Mouse (Mus musculus) liver, postnatal 0 days (tissue): Measurements from ENCODE around the gene Eif3c. TPM values are rescaled to one million over a fixed set of nuclear protein-coding genes. Genes with fewer than 3 reads are reported as not detected.

Experiments
- ATAC-seq: fragments of 200-750 bp; cut with Nextera tagmentation; 2 replicates; pipeline ENCODE4 v1.8.0; 2017; ENCODE audit warnings: mild to moderate bottlenecking, moderate library complexity
- DNase-seq: peaks from one replicate; pipeline ENCODE4 v3.0.0-alpha.2; 2016
- H3K27ac ChIP-seq: fragments of 300-500 bp; sonication (generic); 2 replicates; pipeline ENCODE4 v1.5.1; 2014; ENCODE audit warnings: antibody characterized with exemption, moderate library complexity, mild to moderate bottlenecking, low read depth
- H3K27me3 ChIP-seq: fragments of 300-500 bp; sonication (generic); 2 replicates; pipeline ENCODE4 v1.6.1; 2014; ENCODE audit warnings: low read length, control low read depth, mixed read lengths; ENCODE audit not compliant: insufficient read depth
- H3K36me3 ChIP-seq: fragments of 300-500 bp; sonication (generic); replicated peaks from 2 replicates; pipeline ENCODE4 v1.6.1; 2014; ENCODE audit warnings: mild to moderate bottlenecking, control low read depth, low read length, moderate library complexity, mixed read lengths; ENCODE audit not compliant: insufficient read depth
- H3K4me1 ChIP-seq: fragments of 300-500 bp; sonication (generic); 2 replicates; pipeline ENCODE4 v1.6.1; 2014; ENCODE audit warnings: antibody characterized with exemption, mild to moderate bottlenecking, control low read depth; ENCODE audit not compliant: insufficient read depth
- H3K4me2 ChIP-seq: fragments of 300-500 bp; sonication (generic); 2 replicates; pipeline ENCODE4 v1.6.1; 2014; ENCODE audit warnings: low read depth, mild to moderate bottlenecking, low read length, moderate library complexity, mixed read lengths
- H3K4me3 ChIP-seq: fragments of 300-500 bp; sonication (generic); 2 replicates; pipeline ENCODE4 v1.5.1; 2014; ENCODE audit warnings: low read depth, low read length
- H3K9ac ChIP-seq: fragments of 300-500 bp; sonication (generic); replicated peaks from 2 replicates; pipeline ENCODE4 v1.6.1; 2014; ENCODE audit warnings: mild to moderate bottlenecking, moderate library complexity
- H3K9me3 ChIP-seq: fragments of 300-500 bp; sonication (generic); 2 replicates; pipeline ENCODE4 v1.6.1; 2016; ENCODE audit warnings: mild to moderate bottlenecking, control low read depth, low read length, mixed read lengths
- CTCF ChIP-seq: sonication (generic); IDR thresholded peaks from 2 replicates; pipeline ENCODE4 v1.5.1; 2016; ENCODE audit warnings: antibody characterized with exemption, low read depth
- EP300 ChIP-seq: IDR thresholded peaks from 2 replicates; pipeline ENCODE4 v1.6.1; 2016; ENCODE audit warnings: antibody characterized with exemption, low read depth, mild to moderate bottlenecking
- WGBS: fragments of 180-500 bp; shearing (Covaris S2); extraction: QIAGEN DNeasy Blood & Tissue Kit; methylation state at CpG from one replicate; pipeline ENCODE4 v1.1.7; 2014; ENCODE audit not compliant: insufficient replicate concordance; 5-methylcytosine and 5-hydroxymethylcytosine counted together
- polyA plus RNA-seq: library from polyadenylated mRNA; unstranded; fragments of >200 nt; fragmentation: Nextera tagmentation; extraction: Ambion mirVana; gene quantifications from 2 replicates; pipeline ENCODE4 v1.2.1, GENCODE M21; 2015

Gene Eif3c
- polyA plus RNA-seq, 1 experiment from 2014 or later, result 90.9 TPM

GRCm38 (mm10) chr7:126586839-126587238 lies 20.6 kb upstream of the Eif3c start:
- Histone ChIP-seq H3K4me1 (peaks cover 14% of the 10 kb centered on the region), H3K27me3 (no peaks in the 10 kb centered on the region), H3K9ac (no peak overlapping the region; the same call in 1 of the 2 replicates), H3K27ac (peak overlapping the region; percentile 68; the same call in 1 of the 2 replicates), H3K4me3 (no peak overlapping the region), H3K4me2 (peak overlapping the region; percentile 84; the same call in 1 of the 2 replicates), H3K36me3 (no peaks in the 10 kb centered on the region), H3K9me3 (no peaks in the 10 kb centered on the region)
- ATAC-seq (no peak), DNase-seq (peak; percentile 38)
- TF ChIP-seq CTCF (no peak), EP300 (no peak)
- 54% methylated on average over 8 of the region's 8 CpGs for WGBS

- H3K36me3 ChIP-seq, result 0 out of 2 replicates have a peak, but pooled peaks cover 3% of the 10 kb centered on the region
- no peaks in the 10 kb centered on the region for H3K9me3 ChIP-seq
- TF ChIP-seq EP300, result no peak
- peak within 1 kb of the TSS; percentile 68 for H3K27ac ChIP-seq
- H3K4me2 ChIP-seq, result peak within 1 kb of the TSS; percentile 84
- peaks cover 15% of the 10 kb centered on the region for H3K4me1 ChIP-seq
- no peak for DNase-seq
- WGBS, result 59% methylated on average over 6 of the region's 6 CpGs
- H3K27me3 ChIP-seq, result no peaks in the 10 kb centered on the region
- peak within 1 kb of the TSS; percentile 47 for H3K4me3 ChIP-seq
- H3K9ac ChIP-seq, result peak within 1 kb of the TSS; percentile 48
- ATAC-seq, result no peak
Measured at GRCm38 (mm10) chr7:126585717-126586116, 19.5 kb upstream of the Eif3c start, which contains the start of gene Cln3. TSS of gene Cln3 (minus strand) at chr7:126585817.

- 37% methylated on average over 8 of the region's 8 CpGs for WGBS
- Histone ChIP-seq H3K9me3 (no peaks in the 10 kb centered on the region), H3K4me3 (peak within 1 kb of the TSS; percentile 47), H3K36me3 (0 out of 2 replicates have a peak, but pooled peaks cover 3% of the 10 kb centered on the region), H3K27ac (peak within 1 kb of the TSS; percentile 68), H3K9ac (peak within 1 kb of the TSS; percentile 49), H3K27me3 (no peaks in the 10 kb centered on the region), H3K4me2 (peak within 1 kb of the TSS; percentile 84), H3K4me1 (peaks cover 15% of the 10 kb centered on the region)
- ATAC-seq, result peak; percentile 35
- TF ChIP-seq EP300 (no peak), CTCF (no peak)
- peak; percentile 47 for DNase-seq
Measured at GRCm38 (mm10) chr7:126584506-126584977, 18.3 kb upstream of the Eif3c start, which contains the start of gene Apobr. TSS of gene Apobr (plus strand) at chr7:126584942.

- no peak for TF ChIP-seq CTCF
- TF ChIP-seq EP300, result no peak
- ATAC-seq (no peak), DNase-seq (no peak)
- H3K27ac ChIP-seq, result peak overlapping the region; percentile 68
- H3K9ac ChIP-seq, result peak overlapping the region; percentile 49
- peaks cover 6% of the 10 kb centered on the region for H3K36me3 ChIP-seq
- H3K27me3 ChIP-seq, result no peaks in the 10 kb centered on the region
- peak overlapping the region; percentile 47 for H3K4me3 ChIP-seq
- WGBS, result 38% methylated on average over 6 of the region's 6 CpGs
- no peaks in the 10 kb centered on the region for H3K9me3 ChIP-seq
- H3K4me1 ChIP-seq, result peaks cover 15% of the 10 kb centered on the region
- peak overlapping the region; percentile 84 for H3K4me2 ChIP-seq
Measured at GRCm38 (mm10) chr7:126583761-126584160, 17.6 kb upstream of the Eif3c start.

GRCm38 (mm10) chr7:126583251-126583709 lies 17.1 kb upstream of the Eif3c start:
- peaks cover 10% of the 10 kb centered on the region for H3K36me3 ChIP-seq
- H3K4me1 ChIP-seq, result peaks cover 15% of the 10 kb centered on the region
- peak overlapping the region; percentile 47 for H3K4me3 ChIP-seq
- under 1% methylated on average over 22 of the region's 22 CpGs for WGBS
- ATAC-seq (peak; percentile 81), DNase-seq (peak; percentile 87)
- peak overlapping the region; percentile 68 for H3K27ac ChIP-seq
- no peaks in the 10 kb centered on the region for H3K27me3 ChIP-seq
- H3K9me3 ChIP-seq, result no peaks in the 10 kb centered on the region
- H3K9ac ChIP-seq, result peak overlapping the region; percentile 49
- peak overlapping the region; percentile 84 for H3K4me2 ChIP-seq
- TF ChIP-seq CTCF, result no peak
- peak; percentile 68; the same call in 1 of the 2 replicates for TF ChIP-seq EP300

- H3K4me3 ChIP-seq, result peak overlapping the region; percentile 47
- H3K36me3 ChIP-seq, result peaks cover 10% of the 10 kb centered on the region
- peak overlapping the region; percentile 68 for H3K27ac ChIP-seq
- H3K4me2 ChIP-seq, result peak overlapping the region; percentile 84
- peak; percentile 34 for DNase-seq
- H3K27me3 ChIP-seq, result no peaks in the 10 kb centered on the region
- peaks cover 15% of the 10 kb centered on the region for H3K4me1 ChIP-seq
- peak; percentile 31 for ATAC-seq
- TF ChIP-seq CTCF, result no peak
- peak overlapping the region; percentile 49 for H3K9ac ChIP-seq
- 6% methylated on average over 20 of the region's 20 CpGs for WGBS
- no peaks in the 10 kb centered on the region for H3K9me3 ChIP-seq
Measured at GRCm38 (mm10) chr7:126582759-126583158, 16.5 kb upstream of the Eif3c start.
